Mouse (Mus musculus): ENCODE measurements around the gene Usp36.

The Usp36 gene

GRCm38 (mm10) chr11:118248150-118249011 lies 41.7 kb downstream of the Usp36 start, which contains the start of gene Cyth1:
Gene Cyth1, minus strand, starts transcription at chr11:118248592.
- peak; percentile 97 for DNase-seq (ENCODE audit: low read depth, low spot score)

DNA sequence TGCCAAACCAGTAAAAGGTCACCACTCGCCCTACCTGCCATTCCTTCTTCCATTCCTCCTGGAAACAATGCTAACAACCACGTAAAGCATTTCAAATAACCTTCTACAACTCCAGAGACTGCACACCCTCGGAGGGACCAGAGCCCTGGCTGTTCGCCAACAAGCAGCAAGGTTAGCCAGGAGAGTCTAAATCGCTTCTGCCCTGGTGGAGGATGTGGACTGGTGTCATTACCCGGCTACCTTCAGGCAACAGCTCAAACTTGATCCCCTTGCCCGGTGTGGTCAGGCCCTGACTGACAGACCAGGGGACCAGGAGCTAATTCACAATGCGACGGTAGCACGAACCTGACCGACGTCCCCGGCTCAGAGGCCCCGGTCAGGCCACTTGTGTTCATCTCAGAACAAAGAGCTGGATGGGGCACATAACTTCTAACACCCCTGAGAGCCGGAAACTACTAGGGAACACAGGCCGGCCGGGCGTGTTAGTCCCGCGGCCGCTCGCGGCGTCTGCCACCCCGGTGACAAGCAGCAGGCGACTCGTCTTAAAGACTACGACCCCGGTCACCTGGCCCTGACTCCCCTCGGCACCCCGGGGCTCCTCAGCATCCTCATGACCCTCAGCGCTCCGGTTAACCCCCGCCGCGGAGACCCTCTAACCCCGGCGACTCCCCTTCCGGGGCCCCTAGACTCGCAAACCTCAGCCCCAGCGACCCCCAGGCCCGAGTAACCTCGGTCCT lies 42.5 kb downstream of the Usp36 start:
- DNase-seq (ENCODE audit: low read depth, low spot score): no peak

DNA sequence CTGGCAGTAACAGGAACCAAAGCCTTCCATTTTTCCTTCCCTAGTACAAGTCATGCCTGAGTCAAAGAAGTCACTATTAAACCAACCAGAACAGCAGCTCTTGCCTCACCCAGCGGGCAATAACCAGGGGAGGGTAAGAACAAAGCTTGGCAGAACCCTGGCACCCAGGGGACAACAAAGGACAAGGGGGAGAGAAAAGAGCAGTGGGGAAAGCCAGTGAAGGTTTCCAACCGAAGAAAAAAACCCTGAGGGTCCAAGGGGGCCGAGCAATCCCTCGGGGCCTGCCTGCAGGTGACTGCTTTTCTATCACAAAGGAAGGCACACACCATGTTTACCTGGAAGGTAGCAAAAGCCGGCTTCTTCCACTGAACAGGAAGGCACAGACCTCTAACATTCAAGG lies 43.3 kb downstream of the Usp36 start:
- DNase-seq (ENCODE audit: low read depth, low spot score): no peak

DNA sequence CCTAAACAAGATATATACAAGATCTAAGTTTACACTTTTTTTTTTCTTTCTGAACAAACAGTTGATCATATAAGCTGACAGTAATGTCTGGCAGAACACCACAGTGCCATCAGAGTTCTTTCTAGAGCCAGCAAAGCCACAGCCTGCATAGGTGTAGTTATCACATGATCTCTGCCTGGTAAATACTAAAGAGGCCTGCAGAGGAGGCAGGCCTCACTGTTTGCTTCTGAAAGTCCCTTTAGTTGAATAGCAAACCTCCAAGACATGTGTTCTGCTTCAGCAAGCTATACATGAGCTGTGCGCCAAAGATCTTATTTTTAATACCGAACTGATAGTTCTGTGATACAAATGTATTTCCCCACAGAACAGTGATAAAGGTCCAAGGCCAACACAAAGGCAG lies 44.9 kb downstream of the Usp36 start:
- no peak for DNase-seq (ENCODE audit: low read depth, low spot score)

DNA sequence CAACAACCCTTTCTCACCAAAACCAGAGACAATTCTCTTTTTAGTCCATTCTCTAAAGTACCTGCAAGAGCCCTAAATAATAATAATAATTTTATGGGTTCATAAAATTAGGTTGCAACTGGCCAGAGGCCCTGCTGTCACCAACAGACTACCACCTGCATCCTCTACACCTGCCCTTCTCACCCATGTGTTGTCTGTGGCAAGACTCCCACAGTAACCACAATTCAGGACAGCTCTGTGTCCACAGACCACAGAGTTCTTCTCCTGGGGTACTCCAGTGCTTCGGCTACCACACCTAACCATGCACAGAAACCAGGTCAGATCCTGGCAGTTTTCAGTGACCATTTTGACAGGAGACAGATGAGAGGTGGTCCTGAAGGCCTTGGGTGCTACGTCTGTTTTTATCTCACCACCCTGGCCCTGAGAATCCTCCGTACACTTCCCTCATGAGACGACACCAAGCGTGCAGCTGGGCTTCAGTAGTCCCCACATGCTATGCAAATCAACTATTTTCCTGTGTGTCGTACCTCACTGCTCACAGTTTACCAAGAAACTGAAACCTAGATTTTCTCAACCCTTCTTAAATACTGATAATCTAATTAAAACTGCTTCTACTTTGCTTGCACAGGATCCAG lies 46.3 kb downstream of the Usp36 start:
- no peak for DNase-seq (ENCODE audit: low read depth, low spot score)

DNA sequence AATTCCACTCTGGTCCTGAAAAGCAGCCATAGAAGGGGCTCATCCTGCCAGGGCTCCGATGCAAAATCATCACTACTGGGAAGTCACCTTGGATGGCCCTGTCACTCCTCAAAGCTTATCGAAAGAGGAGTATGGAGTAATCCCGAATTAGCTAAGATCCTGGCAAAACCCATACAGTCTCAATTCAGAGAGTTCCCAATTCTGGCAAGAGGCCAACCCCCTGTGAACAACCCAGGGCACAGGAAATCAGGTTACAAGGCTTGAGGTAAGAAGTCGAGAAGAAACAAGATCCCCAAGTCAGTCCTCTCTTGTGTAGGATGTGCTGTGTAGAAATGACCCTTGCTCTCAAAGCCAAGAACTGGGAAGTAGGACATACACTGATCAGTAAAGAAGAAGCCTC lies 47.5 kb downstream of the Usp36 start:
- no peak for DNase-seq (ENCODE audit: low read depth, low spot score)

- no peak for DNase-seq (ENCODE audit: low read depth, low spot score)
Measured at GRCm38 (mm10) chr11:118240388-118240787, 49.7 kb downstream of the Usp36 start.

GRCm38 (mm10) chr11:118239281-118240198 lies 50.5 kb downstream of the Usp36 start:
- DNase-seq (ENCODE audit: low read depth, low spot score): no peak

DNA sequence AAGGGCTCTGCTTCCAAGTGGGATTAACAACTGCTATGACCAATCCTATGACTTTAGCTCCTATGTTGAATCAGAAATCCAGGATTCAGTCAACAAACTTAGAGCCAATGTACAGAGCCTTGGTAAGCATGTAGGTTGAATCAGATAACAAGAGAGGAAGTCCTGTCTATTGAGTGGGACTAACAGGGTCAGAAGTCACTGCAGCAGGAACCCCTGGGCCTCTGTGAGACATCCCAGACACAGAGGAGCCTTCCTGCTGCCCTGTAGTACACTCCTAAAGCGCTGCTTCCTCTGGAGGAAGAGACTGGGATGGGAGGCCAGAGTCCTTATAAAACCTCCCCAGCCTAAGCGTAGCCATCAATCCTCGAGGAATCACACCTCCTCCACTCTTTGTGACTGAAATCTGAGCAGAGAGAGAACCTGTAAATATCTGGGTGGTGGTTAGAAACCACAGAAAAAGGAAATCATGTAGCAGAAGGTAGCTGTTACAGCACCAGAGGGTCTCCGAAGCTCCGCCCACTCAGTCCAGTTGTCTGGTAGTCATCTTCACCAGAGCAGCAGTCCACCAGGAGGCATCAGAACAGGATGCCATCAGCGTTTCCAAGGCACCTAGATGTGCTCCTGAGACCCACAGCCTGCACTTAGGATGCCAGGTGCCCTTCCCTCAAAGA lies 53.4 kb downstream of the Usp36 start:
- no peak for DNase-seq (ENCODE audit: low read depth, low spot score)

DNA sequence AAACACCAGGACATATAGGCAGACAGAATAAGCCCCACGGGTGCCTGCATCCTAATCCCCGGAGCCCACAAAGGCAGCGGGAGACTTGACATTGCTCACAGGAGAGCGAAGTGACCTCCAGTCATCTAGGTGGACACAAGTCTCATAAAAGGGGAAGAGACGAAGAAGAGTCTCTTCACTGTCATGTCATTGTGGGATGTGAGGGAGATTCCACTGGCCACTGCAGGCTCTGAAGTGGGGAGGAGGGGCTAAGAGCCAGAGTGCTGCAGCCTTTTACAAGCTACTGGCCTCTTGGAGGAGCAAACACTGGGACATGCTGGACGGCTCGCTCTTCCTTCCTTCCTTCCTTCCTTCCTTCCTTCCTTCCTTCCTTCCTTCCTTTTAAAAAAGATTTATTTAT lies 55.1 kb downstream of the Usp36 start:
- no peak for DNase-seq (ENCODE audit: low read depth, low spot score)

- no peak for DNase-seq (ENCODE audit: low read depth, low spot score)
Measured at GRCm38 (mm10) chr11:118234500-118234899, 55.5 kb downstream of the Usp36 start.

GRCm38 (mm10) chr11:118233924-118234323 lies 56.1 kb downstream of the Usp36 start:
- no peak for DNase-seq (ENCODE audit: low read depth, low spot score)

- no peak for DNase-seq (ENCODE audit: low read depth, low spot score)
Measured at GRCm38 (mm10) chr11:118232314-118232831, 57.7 kb downstream of the Usp36 start.

- DNase-seq (ENCODE audit: low read depth, low spot score): no peak
Measured at GRCm38 (mm10) chr11:118229941-118230340, 60.1 kb downstream of the Usp36 start.

DNA sequence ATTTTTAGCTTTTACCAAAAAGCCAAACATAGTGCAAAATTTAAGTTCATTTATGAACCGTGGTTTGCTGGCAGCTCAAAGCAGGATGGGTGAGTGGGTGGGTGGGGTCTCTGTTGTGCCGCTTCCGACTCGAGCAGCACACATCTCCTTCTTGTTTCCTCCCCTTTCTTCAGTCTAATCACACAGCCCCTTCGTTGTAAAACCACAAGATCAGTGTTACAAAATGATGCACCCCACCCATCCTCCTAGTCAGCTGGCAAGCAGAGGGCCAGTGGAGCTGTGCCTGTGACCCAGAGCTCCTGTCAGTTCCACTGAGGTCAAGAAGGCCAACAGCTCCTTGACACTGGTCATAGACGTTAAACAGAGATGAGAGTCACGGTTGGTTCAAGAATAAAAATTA lies 62.4 kb downstream of the Usp36 start:
- no peak for DNase-seq (ENCODE audit: low read depth, low spot score)

GRCm38 (mm10) chr11:118226850-118227249 lies 63.2 kb downstream of the Usp36 start:
- DNase-seq (ENCODE audit: low read depth, low spot score): no peak

- DNase-seq (ENCODE audit: low read depth, low spot score): no peak
Measured at GRCm38 (mm10) chr11:118225862-118226261, 64.2 kb downstream of the Usp36 start.

DNA sequence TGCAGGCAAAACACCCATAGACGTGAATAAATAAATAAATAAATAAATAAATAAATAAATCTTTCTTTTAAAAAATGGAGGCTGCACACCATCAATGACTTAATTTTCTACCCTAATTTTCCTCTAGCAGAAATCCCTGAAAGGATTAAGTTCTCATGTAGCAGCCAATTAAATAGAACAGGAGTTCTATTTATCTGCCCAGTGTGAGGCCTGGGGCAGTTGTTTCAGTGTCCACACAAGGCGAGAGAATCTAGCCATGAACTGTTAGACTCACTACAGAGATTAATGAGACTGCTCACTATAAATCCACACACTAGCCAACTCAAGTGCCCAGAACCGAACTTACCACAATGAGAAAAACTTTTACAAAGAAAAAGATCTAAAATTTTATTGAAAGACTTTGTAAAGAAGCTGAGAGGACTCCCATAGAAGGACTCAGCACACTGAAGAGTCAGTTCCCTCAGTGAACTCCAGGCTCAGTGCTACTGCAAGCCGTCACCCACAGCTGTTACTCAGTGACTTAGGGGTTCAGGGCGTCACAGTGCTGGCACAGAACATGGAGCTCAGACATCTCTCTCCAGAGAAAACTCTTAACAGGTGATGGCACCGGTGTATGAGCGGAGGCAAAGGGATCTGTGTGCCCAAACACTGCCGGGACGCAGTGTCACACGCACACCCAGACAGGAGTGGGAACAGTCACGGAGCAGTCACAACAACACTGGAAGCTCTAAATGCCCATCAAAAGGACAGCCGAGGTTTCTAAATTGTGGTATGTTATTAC lies 64.8 kb downstream of the Usp36 start:
- no peak for DNase-seq (ENCODE audit: low read depth, low spot score)

DNA sequence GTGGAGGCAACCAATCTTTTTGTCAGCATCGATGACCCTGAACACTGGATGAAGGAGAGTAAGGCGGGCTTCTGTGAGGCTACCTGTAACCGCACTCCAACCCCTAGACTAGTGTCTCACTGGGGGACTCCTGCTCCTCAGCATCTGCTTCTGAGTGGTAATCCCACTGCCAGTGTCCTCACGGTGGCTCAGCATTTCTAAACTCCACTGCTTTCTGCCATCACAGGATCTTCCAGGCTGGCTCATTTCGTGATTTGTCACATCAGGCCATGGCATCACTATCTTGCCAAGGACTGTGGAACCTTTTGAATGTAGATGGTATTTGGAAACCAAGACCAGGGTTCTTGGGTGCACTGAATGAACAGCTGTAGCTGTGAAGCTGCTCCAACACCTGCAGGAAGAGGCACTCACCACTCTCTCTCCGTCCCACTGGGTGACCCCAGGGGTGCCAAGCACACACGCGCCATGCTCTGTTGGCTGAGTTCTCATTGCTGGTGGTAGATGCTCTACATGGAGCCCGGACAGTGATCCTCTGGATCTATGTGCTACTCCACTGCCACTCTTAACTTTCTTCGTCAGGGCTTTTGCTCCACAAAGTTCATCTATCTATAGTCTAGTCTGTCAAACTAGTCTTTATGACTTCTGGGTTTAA lies 66.5 kb downstream of the Usp36 start:
- DNase-seq (ENCODE audit: low read depth, low spot score): no peak
